Mouse (Mus musculus): Measurements from ENCODE around the gene Prpf3. TPM values are rescaled to one million over a fixed set of nuclear protein-coding genes. Genes with fewer than 3 reads are reported as not detected.
"Not testable (repeated sequence)": the region's sequence is repeated elsewhere in the genome, so short reads cannot be mapped to it uniquely, and the experiment has no call there.

Prpf3 gene
- polyA plus RNA-seq, 1 experiment from 2014 or later = 35.7 TPM

- peak overlapping the region; percentile 88 for H3K9ac ChIP-seq
- H3K36me3 ChIP-seq (replicated peaks; ENCODE audit: control insufficient read depth, insufficient read depth) = peaks cover 5% of the 10 kb centered on the region; the same call in 1 of the 2 replicates
- no peak for ATAC-seq (ENCODE audit: low FRiP score)
- H3K4me1 ChIP-seq (replicated peaks; ENCODE audit: control insufficient read depth, insufficient read depth, low read length) = peaks cover 8% of the 10 kb centered on the region; the same call in 1 of the 2 replicates
- WGBS = 16% methylated on average over 16 of the region's 16 CpGs
- no peaks in the 10 kb centered on the region for H3K9me3 ChIP-seq (ENCODE audit: control insufficient read depth, low read length)
- H3K27me3 ChIP-seq (ENCODE audit: control insufficient read depth, insufficient read depth, low read length) = no peaks in the 10 kb centered on the region
- peak overlapping the region; percentile 73 for H3K4me3 ChIP-seq (replicated peaks; ENCODE audit: low read length)
- peak overlapping the region; percentile 93 for H3K4me2 ChIP-seq (replicated peaks)
- peak overlapping the region; percentile 71; the same call in 1 of the 2 replicates for H3K27ac ChIP-seq
- no peak for DNase-seq (ENCODE audit: low spot score)
Measured at GRCm38 (mm10) chr3:95894317-95895160, 38.9 kb upstream of the Prpf3 start.

GRCm38 (mm10) chr3:95893606-95894316 is 38.1 kb upstream of the Prpf3 start, which contains the start of gene Aph1a:
Gene Aph1a, plus strand, starts transcription at chr3:95893969.
- peak; percentile 98 for ATAC-seq (ENCODE audit: low FRiP score)
- WGBS = under 1% methylated on average over 24 of the region's 43 CpGs
- not testable (repeated sequence) for H3K27me3 ChIP-seq (ENCODE audit: control insufficient read depth, insufficient read depth, low read length); H3K9me3 ChIP-seq (ENCODE audit: control insufficient read depth, low read length); H3K36me3 ChIP-seq (replicated peaks; ENCODE audit: control insufficient read depth, insufficient read depth); H3K4me1 ChIP-seq (replicated peaks; ENCODE audit: control insufficient read depth, insufficient read depth, low read length)
- H3K27ac ChIP-seq = peak within 1 kb of the TSS; percentile 71
- H3K9ac ChIP-seq = peak within 1 kb of the TSS; percentile 88
- DNase-seq (ENCODE audit: low spot score) = peak; percentile 92
- peak within 1 kb of the TSS; percentile 93 for H3K4me2 ChIP-seq (replicated peaks)
- peak within 1 kb of the TSS; percentile 73 for H3K4me3 ChIP-seq (replicated peaks; ENCODE audit: low read length)

- DNase-seq (ENCODE audit: low spot score) = no peak
Measured at GRCm38 (mm10) chr3:95893126-95893525, 37.4 kb upstream of the Prpf3 start.

GRCm38 (mm10) chr3:95892066-95893052 is 36.7 kb upstream of the Prpf3 start:
- Histone ChIP-seq H3K27me3 (ENCODE audit: control insufficient read depth, insufficient read depth, low read length) (no peaks in the 10 kb centered on the region), H3K4me2 (replicated peaks) (peak overlapping the region; percentile 93), H3K9me3 (ENCODE audit: control insufficient read depth, low read length) (no peaks in the 10 kb centered on the region), H3K4me1 (replicated peaks; ENCODE audit: control insufficient read depth, insufficient read depth, low read length) (peaks cover 8% of the 10 kb centered on the region; the same call in 1 of the 2 replicates), H3K4me3 (replicated peaks; ENCODE audit: low read length) (no peak overlapping the region), H3K9ac (peak overlapping the region; percentile 8; the same call in 1 of the 2 replicates), H3K36me3 (replicated peaks; ENCODE audit: control insufficient read depth, insufficient read depth) (0 out of 2 replicates have a peak, but pooled peaks cover 5% of the 10 kb centered on the region), H3K27ac (peak overlapping the region; percentile 51)
- 38% methylated on average over 11 of the region's 11 CpGs for WGBS
- DNase-seq (ENCODE audit: low spot score) (no peak), ATAC-seq (ENCODE audit: low FRiP score) (no peak)

More at GRCm38 (mm10) chr3:95893126-95893525, 37.4 kb upstream of the Prpf3 start:
- H3K9me3 ChIP-seq (ENCODE audit: control insufficient read depth, low read length) = no peaks in the 10 kb centered on the region
- H3K27me3 ChIP-seq (ENCODE audit: control insufficient read depth, insufficient read depth, low read length) = no peaks in the 10 kb centered on the region
- H3K36me3 ChIP-seq (replicated peaks; ENCODE audit: control insufficient read depth, insufficient read depth) = peaks cover 5% of the 10 kb centered on the region; the same call in 1 of the 2 replicates
- H3K4me3 ChIP-seq (replicated peaks; ENCODE audit: low read length) = peak overlapping the region; percentile 73
- WGBS = 28% methylated on average over 7 of the region's 7 CpGs
- no peak for ATAC-seq (ENCODE audit: low FRiP score)
- H3K9ac ChIP-seq = peak overlapping the region; percentile 17; the same call in 1 of the 2 replicates
- H3K27ac ChIP-seq = peak overlapping the region; percentile 66
- peaks cover 8% of the 10 kb centered on the region; the same call in 1 of the 2 replicates for H3K4me1 ChIP-seq (replicated peaks; ENCODE audit: control insufficient read depth, insufficient read depth, low read length)
- peak overlapping the region; percentile 93 for H3K4me2 ChIP-seq (replicated peaks)

GRCm38 (mm10) chr3:95891211-95892065 is 35.8 kb upstream of the Prpf3 start, which contains the start of gene BC028528:
Gene BC028528, minus strand, starts transcription at chr3:95892005.
- 25% methylated on average over 12 of the region's 12 CpGs for WGBS
- Histone ChIP-seq H3K9ac (peak within 1 kb of the TSS; percentile 8; the same call in 1 of the 2 replicates), H3K4me3 (replicated peaks; ENCODE audit: low read length) (peak within 1 kb of the TSS; percentile 13), H3K27ac (peak within 1 kb of the TSS; percentile 51), H3K4me2 (replicated peaks) (peak within 1 kb of the TSS; percentile 93), H3K27me3 (ENCODE audit: control insufficient read depth, insufficient read depth, low read length) (no peaks in the 10 kb centered on the region), H3K4me1 (replicated peaks; ENCODE audit: control insufficient read depth, insufficient read depth, low read length) (peaks cover 8% of the 10 kb centered on the region; the same call in 1 of the 2 replicates), H3K36me3 (replicated peaks; ENCODE audit: control insufficient read depth, insufficient read depth) (0 out of 2 replicates have a peak, but pooled peaks cover 5% of the 10 kb centered on the region), H3K9me3 (ENCODE audit: control insufficient read depth, low read length) (no peaks in the 10 kb centered on the region)
- DNase-seq (ENCODE audit: low spot score) (no peak), ATAC-seq (ENCODE audit: low FRiP score) (no peak)

- ATAC-seq (ENCODE audit: low FRiP score) (no peak), DNase-seq (ENCODE audit: low spot score) (no peak)
- no peaks in the 10 kb centered on the region for H3K9me3 ChIP-seq (ENCODE audit: control insufficient read depth, low read length)
- H3K27ac ChIP-seq = no peak overlapping the region
- no peaks in the 10 kb centered on the region for H3K36me3 ChIP-seq (replicated peaks; ENCODE audit: control insufficient read depth, insufficient read depth)
- H3K4me2 ChIP-seq (replicated peaks) = no peak overlapping the region
- no peak overlapping the region for H3K9ac ChIP-seq
- WGBS = 88% methylated on average over 3 of the region's 3 CpGs
- H3K4me3 ChIP-seq (replicated peaks; ENCODE audit: low read length) = no peak overlapping the region
- H3K4me1 ChIP-seq (replicated peaks; ENCODE audit: control insufficient read depth, insufficient read depth, low read length) = peaks cover 2% of the 10 kb centered on the region; the same call in 1 of the 2 replicates
- H3K27me3 ChIP-seq (ENCODE audit: control insufficient read depth, insufficient read depth, low read length) = no peaks in the 10 kb centered on the region
Measured at GRCm38 (mm10) chr3:95889664-95890063, 34.0 kb upstream of the Prpf3 start.

DNA sequence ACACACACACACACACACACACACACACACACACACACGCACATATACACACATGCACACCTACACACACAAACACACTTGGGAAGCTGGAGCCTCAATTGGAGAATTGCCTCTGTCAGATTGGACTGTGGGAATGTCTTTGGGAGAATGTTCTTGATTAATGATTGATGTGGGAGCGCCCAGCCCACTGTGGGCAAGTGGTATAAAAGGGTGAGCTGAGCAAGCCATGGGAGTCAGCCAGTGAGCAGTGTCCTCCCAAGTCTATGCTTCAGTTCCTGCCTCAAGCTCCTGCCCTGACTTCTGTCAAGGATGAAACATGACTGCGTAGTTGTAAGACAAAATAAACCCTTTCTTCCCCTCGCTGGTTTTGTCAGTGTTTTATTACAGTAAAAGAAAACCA is 31.9 kb upstream of the Prpf3 start:
- H3K9me3 ChIP-seq (ENCODE audit: control insufficient read depth, low read length) = no peaks in the 10 kb centered on the region

DNA sequence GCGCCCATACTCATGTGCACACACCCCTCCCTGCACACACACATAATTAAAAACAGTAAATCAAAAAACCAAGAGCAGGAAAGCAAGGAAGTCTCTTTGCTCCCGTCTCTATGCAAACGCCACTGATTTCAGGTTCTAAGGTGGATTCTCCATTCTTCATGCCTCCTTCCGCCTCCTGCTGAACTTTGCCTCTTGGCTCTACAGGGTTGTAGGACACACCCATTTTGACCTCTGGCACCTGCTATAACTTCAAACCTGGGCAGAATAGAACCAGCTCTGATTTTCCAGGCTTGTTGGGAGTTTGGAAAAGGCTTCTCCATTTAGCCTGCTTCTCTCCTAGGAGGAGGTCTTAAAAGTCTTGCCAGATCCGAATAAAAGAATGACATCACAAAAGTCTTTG is 28.7 kb upstream of the Prpf3 start:
- Histone ChIP-seq H3K9ac (no peak overlapping the region), H3K9me3 (ENCODE audit: control insufficient read depth, low read length) (no peaks in the 10 kb centered on the region), H3K4me2 (replicated peaks) (no peak overlapping the region), H3K27me3 (ENCODE audit: control insufficient read depth, insufficient read depth, low read length) (no peaks in the 10 kb centered on the region), H3K27ac (no peak overlapping the region), H3K36me3 (replicated peaks; ENCODE audit: control insufficient read depth, insufficient read depth) (no peaks in the 10 kb centered on the region), H3K4me1 (replicated peaks; ENCODE audit: control insufficient read depth, insufficient read depth, low read length) (peaks cover 8% of the 10 kb centered on the region), H3K4me3 (replicated peaks; ENCODE audit: low read length) (no peak overlapping the region)
- ATAC-seq (ENCODE audit: low FRiP score) (no peak), DNase-seq (ENCODE audit: low spot score) (no peak)
- WGBS = 83% methylated on average over 5 of the region's 5 CpGs

More for the DNA sequence above, 31.9 kb upstream of the Prpf3 start:
- Histone ChIP-seq H3K27me3 (ENCODE audit: control insufficient read depth, insufficient read depth, low read length) (no peaks in the 10 kb centered on the region), H3K27ac (no peak overlapping the region), H3K9ac (no peak overlapping the region), H3K4me2 (replicated peaks) (no peak overlapping the region), H3K4me1 (replicated peaks; ENCODE audit: control insufficient read depth, insufficient read depth, low read length) (peaks cover 3% of the 10 kb centered on the region), H3K4me3 (replicated peaks; ENCODE audit: low read length) (no peak overlapping the region), H3K36me3 (replicated peaks; ENCODE audit: control insufficient read depth, insufficient read depth) (no peaks in the 10 kb centered on the region)
- 83% methylated on average over 4 of the region's 4 CpGs for WGBS
- DNase-seq (ENCODE audit: low spot score) (no peak), ATAC-seq (ENCODE audit: low FRiP score) (no peak)
